26 mouse cellular contexts compared by ENCODE assay signal in the genomic region with DNA sequence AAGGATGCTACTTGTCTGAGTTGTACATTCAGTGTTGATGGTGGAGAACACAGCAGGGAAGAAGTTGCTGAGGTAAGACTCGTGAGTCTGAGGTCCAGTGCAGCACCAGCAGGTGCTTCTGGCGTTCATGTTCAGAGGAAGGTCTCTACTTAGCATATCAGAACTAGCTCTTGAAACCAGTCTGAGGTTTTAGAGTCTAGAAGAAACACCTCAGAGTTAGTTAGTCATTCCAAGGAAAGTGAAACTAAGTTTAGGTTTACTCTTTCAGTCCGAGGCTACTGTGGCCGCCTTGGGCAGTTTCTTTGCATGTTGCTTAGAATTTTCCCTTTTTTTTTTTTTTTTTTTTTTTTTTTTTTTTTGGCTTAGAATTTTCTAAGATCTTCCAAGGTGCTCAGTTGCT. TPM values are rescaled to one million over a fixed set of nuclear protein-coding genes. Genes with fewer than 3 reads are reported as not detected.
DNase-seq lines count a peak whose midpoint lies in the region; ATAC-seq and TF ChIP-seq lines count a peak whose summit lies in the region.
"Had no signal": no experiment of that assay in that cellular context is flagged by ENCODE, and none has a peak within 500 bp of the region (broad histone marks: within the 10 kb centered on the region; RNA-seq: fewer than 3 reads in every experiment).

No protein-coding gene starts in this region.

- TF ChIP-seq CTCF in ES-Bruce4 (IDR thresholded peaks at IDR 0.05; ENCODE audit: low read depth, low read length) = no peak

- no peak overlapping the region for H3K4me3 ChIP-seq in intestine, embryonic 14.5 days (ENCODE audit: low read depth, low read length)
- no peak overlapping the region for H3K4me3 ChIP-seq in intestine, embryonic 15.5 days (replicated peaks)
- no peak overlapping the region for H3K4me3 ChIP-seq in ES-Bruce4 (ENCODE audit: low read depth, low read length)
- H3K4me3 ChIP-seq: embryonic facial prominence, embryonic 13.5 days; forebrain, embryonic 10.5 days; heart, embryonic 10.5 days; heart, embryonic 15.5 days; hindbrain, embryonic 12.5 days; layer of hippocampus, adult 2 months; left cerebral cortex, adult 2 months; limb, embryonic 12.5 days; stomach, embryonic 15.5 days had no signal

- peaks cover 88% of the 10 kb centered on the region for H3K36me3 ChIP-seq in intestine, embryonic 14.5 days (ENCODE audit: control insufficient read depth, insufficient read depth, low read length)
- peaks cover 45% of the 10 kb centered on the region for H3K36me3 ChIP-seq in intestine, embryonic 15.5 days
- H3K36me3 ChIP-seq in ES-Bruce4 (ENCODE audit: control insufficient read depth, insufficient read depth, low read length, poor library complexity, severe bottlenecking) = peaks cover 67% of the 10 kb centered on the region

- no peaks in the 10 kb centered on the region for H3K27me3 ChIP-seq in intestine, embryonic 14.5 days (replicated peaks; ENCODE audit: control insufficient read depth, insufficient read depth, low read length)
- H3K27me3 ChIP-seq in intestine, embryonic 15.5 days (replicated peaks) = no peaks in the 10 kb centered on the region
- no peaks in the 10 kb centered on the region for H3K27me3 ChIP-seq in ES-Bruce4 (ENCODE audit: control insufficient read depth, insufficient read depth, low read length, poor library complexity, severe bottlenecking)
- H3K27me3 ChIP-seq: embryonic facial prominence, embryonic 13.5 days; heart, embryonic 15.5 days; hindbrain, embryonic 12.5 days; limb, embryonic 12.5 days; stomach, embryonic 15.5 days had no signal

- WGBS in intestine, embryonic 14.5 days = 77% methylated on average over 4 of the region's 4 CpGs
- WGBS in intestine, embryonic 15.5 days = 75% methylated on average over 4 of the region's 4 CpGs

- TF ChIP-seq EP300 in ES-Bruce4 (IDR thresholded peaks at IDR 0.05; ENCODE audit: insufficient read depth, low read depth, low read length) = no peak

- H3K4me2 ChIP-seq in intestine, embryonic 14.5 days (ENCODE audit: low read length) = no peak overlapping the region
- no peak overlapping the region for H3K4me2 ChIP-seq in intestine, embryonic 15.5 days (replicated peaks)
- H3K4me2 ChIP-seq: embryonic facial prominence, embryonic 13.5 days; heart, embryonic 15.5 days; hindbrain, embryonic 12.5 days; limb, embryonic 12.5 days; stomach, embryonic 15.5 days had no signal

- DNase-seq in intestine, embryonic 14.5 days (ENCODE audit: low spot score) = peak; percentile 51
- DNase-seq in A20 (ENCODE audit: low read depth, low spot score) = peak; percentile 28
- peak; percentile 45 for DNase-seq in induced T-regulatory cell, adult 2 months (ENCODE audit: low read depth)
- DNase-seq in embryo, embryonic 10 days (ENCODE audit: low spot score) = no peak
- DNase-seq: adrenal gland, postnatal 14 days; cerebellum, adult 11 months; cerebellum, adult 9-10 months; gastrocnemius, postnatal 25 days; kidney, adult 11 months; kidney, postnatal 36 days; midbrain, embryonic 14.5 days; right cerebral cortex, postnatal 25 days had no signal

- no peaks in the 10 kb centered on the region for H3K9me3 ChIP-seq in intestine, embryonic 14.5 days (ENCODE audit: control insufficient read depth, low read length)
- H3K9me3 ChIP-seq in intestine, embryonic 15.5 days = no peaks in the 10 kb centered on the region
- no peaks in the 10 kb centered on the region for H3K9me3 ChIP-seq in ES-Bruce4 (replicated peaks; ENCODE audit: control insufficient read depth, insufficient read depth, low read length, poor library complexity, severe bottlenecking)
- H3K9me3 ChIP-seq: embryonic facial prominence, embryonic 13.5 days; forebrain, embryonic 10.5 days; G1E; heart, embryonic 10.5 days; heart, embryonic 15.5 days; hindbrain, embryonic 12.5 days; limb, embryonic 12.5 days; stomach, embryonic 15.5 days had no signal

- H3K27ac ChIP-seq in intestine, embryonic 14.5 days (ENCODE audit: low read depth) = no peak overlapping the region
- no peak overlapping the region for H3K27ac ChIP-seq in intestine, embryonic 15.5 days
- H3K27ac ChIP-seq in ES-Bruce4 (ENCODE audit: insufficient read depth, low read length) = peak overlapping the region; percentile 20; the same call in 1 of the 2 replicates
- H3K27ac ChIP-seq: embryonic facial prominence, embryonic 13.5 days; forebrain, embryonic 10.5 days; heart, embryonic 10.5 days; heart, embryonic 15.5 days; hindbrain, embryonic 12.5 days; hindbrain, postnatal 0 days; layer of hippocampus, adult 2 months; left cerebral cortex, adult 2 months; limb, embryonic 12.5 days; stomach, embryonic 15.5 days had no signal

- no peaks in the 10 kb centered on the region for H3K4me1 ChIP-seq in intestine, embryonic 14.5 days (replicated peaks; ENCODE audit: control insufficient read depth, insufficient read depth, low read length)
- H3K4me1 ChIP-seq in intestine, embryonic 15.5 days (replicated peaks) = no peaks in the 10 kb centered on the region
- no peaks in the 10 kb centered on the region for H3K4me1 ChIP-seq in ES-Bruce4 (ENCODE audit: control insufficient read depth, insufficient read depth, low read length)
- H3K4me1 ChIP-seq: embryonic facial prominence, embryonic 13.5 days; forebrain, embryonic 10.5 days; hindbrain, embryonic 12.5 days; limb, embryonic 12.5 days; stomach, embryonic 15.5 days had no signal

- no peak overlapping the region for H3K9ac ChIP-seq in intestine, embryonic 14.5 days (ENCODE audit: low read length)
- H3K9ac ChIP-seq in intestine, embryonic 15.5 days = no peak overlapping the region
- no peak overlapping the region for H3K9ac ChIP-seq in ES-Bruce4 (ENCODE audit: low read depth, poor library complexity, severe bottlenecking)
- H3K9ac ChIP-seq: embryonic facial prominence, embryonic 13.5 days; heart, embryonic 15.5 days; hindbrain, embryonic 12.5 days; limb, embryonic 12.5 days; stomach, embryonic 15.5 days had no signal

- no peak for TF ChIP-seq POLR2A in ES-Bruce4 (IDR thresholded peaks at IDR 0.05; ENCODE audit: insufficient read depth, low read length)

- ATAC-seq in intestine, embryonic 14.5 days (replicated peaks; ENCODE audit: low FRiP score, low TSS enrichment, low read depth) = no peak
- ATAC-seq in intestine, embryonic 15.5 days = no peak
- ATAC-seq: forebrain, embryonic 16.5 days; hindbrain, postnatal 0 days had no signal

RNA-seq across cellular contexts. Expression of a gene that starts 16.6 kb away (rescaled TPM):
- polyA plus RNA-seq in intestine, embryonic 14.5 days (2014; fragmentation: Nextera tagmentation; extraction: Ambion mirVana) = 671 and 756 TPM in 2 replicates
- 462 and 512 TPM in 2 replicates for polyA plus RNA-seq in intestine, embryonic 15.5 days (2015; fragmentation: Nextera tagmentation; extraction: Ambion mirVana)
- 1,167 and 1,184 TPM in 2 replicates for polyA plus RNA-seq in ES-Bruce4 (2011; ENCODE audit: insufficient read depth, insufficient read length, low read depth, missing spikeins)
